ENCODE assay signal across 27 mouse cellular contexts in the genomic region with DNA sequence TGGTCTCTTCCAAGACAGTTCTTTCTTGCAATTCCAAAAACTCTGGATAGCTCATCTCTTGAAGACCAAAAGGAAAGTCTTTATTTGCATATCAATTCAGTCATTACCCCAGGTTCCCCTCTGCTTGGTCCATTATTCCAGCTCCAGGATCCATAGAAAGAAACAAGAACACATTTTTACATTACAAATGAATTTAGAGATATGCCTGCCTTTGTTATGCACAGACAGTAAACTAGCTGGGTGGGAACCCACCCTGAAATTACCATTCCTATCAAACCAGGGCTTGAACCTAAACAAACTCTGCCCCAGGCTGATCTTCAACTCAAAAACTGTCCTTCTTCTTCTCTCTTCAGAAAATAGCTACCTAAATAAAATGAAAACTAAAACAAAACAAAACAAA.
"Had no signal": no experiment of that assay in that cellular context is flagged by ENCODE, and none has a peak within 500 bp of the region (broad histone marks: within the 10 kb centered on the region; RNA-seq: fewer than 3 reads in every experiment).

No protein-coding gene starts in this region.

- H3K27ac ChIP-seq: heart, embryonic 10.5 days; hindbrain, embryonic 10.5 days; hindbrain, embryonic 12.5 days; hindbrain, embryonic 14.5 days; intestine, embryonic 15.5 days; kidney, postnatal 0 days; layer of hippocampus, adult 2 months; left cerebral cortex, adult 2 months; limb, embryonic 10.5 days; limb, embryonic 12.5 days; liver, embryonic 13.5 days; liver, embryonic 15.5 days had no signal

- DNase-seq: gastrocnemius, postnatal 14 days; gastrocnemius, postnatal 36 days; heart, adult 18-20 months; heart, postnatal 10 days; heart, postnatal 4 days; kidney, adult 18-20 months; kidney, adult 8-10 months; kidney, postnatal 14 days; kidney, postnatal 36 days; liver; liver, embryonic 13.5 days had no signal

- H3K4me2 ChIP-seq: heart, embryonic 12.5 days; hindbrain, embryonic 12.5 days; hindbrain, embryonic 14.5 days; intestine, embryonic 15.5 days; limb, embryonic 12.5 days; liver, embryonic 11.5 days; liver, embryonic 13.5 days; liver, embryonic 15.5 days had no signal

- H3K27me3 ChIP-seq: heart, embryonic 12.5 days; hindbrain, embryonic 12.5 days; intestine, embryonic 15.5 days; limb, embryonic 12.5 days; liver, embryonic 13.5 days; liver, embryonic 15.5 days had no signal

- H3K9ac ChIP-seq: heart, embryonic 12.5 days; hindbrain, embryonic 12.5 days; hindbrain, embryonic 14.5 days; intestine, embryonic 15.5 days; limb, embryonic 12.5 days; liver, embryonic 13.5 days; liver, embryonic 15.5 days had no signal

- H3K4me3 ChIP-seq: heart, embryonic 10.5 days; heart, embryonic 12.5 days; hindbrain, embryonic 10.5 days; hindbrain, embryonic 12.5 days; intestine, embryonic 15.5 days; layer of hippocampus, adult 2 months; left cerebral cortex, adult 2 months; limb, embryonic 10.5 days; limb, embryonic 12.5 days; liver, embryonic 13.5 days; liver, embryonic 15.5 days had no signal

- H3K9me3 ChIP-seq: heart, embryonic 10.5 days; heart, embryonic 12.5 days; hindbrain, embryonic 10.5 days; hindbrain, embryonic 12.5 days; intestine, embryonic 15.5 days; limb, embryonic 10.5 days; limb, embryonic 12.5 days; liver, embryonic 13.5 days; liver, embryonic 15.5 days had no signal

- ATAC-seq: hindbrain, embryonic 16.5 days; inflammation-experienced regulatory T-cells, adult 6 months; intestine, embryonic 15.5 days; intestine, postnatal 0 days had no signal

- H3K4me1 ChIP-seq: heart, embryonic 10.5 days; heart, embryonic 12.5 days; hindbrain, embryonic 10.5 days; hindbrain, embryonic 12.5 days; intestine, embryonic 15.5 days; limb, embryonic 10.5 days; limb, embryonic 12.5 days; liver, embryonic 13.5 days; liver, embryonic 15.5 days had no signal

- H3K36me3 ChIP-seq: heart, embryonic 10.5 days; heart, embryonic 12.5 days; hindbrain, embryonic 10.5 days; hindbrain, embryonic 12.5 days; intestine, embryonic 15.5 days; limb, embryonic 10.5 days; limb, embryonic 12.5 days; liver, embryonic 13.5 days; liver, embryonic 15.5 days had no signal
